Mouse (Mus musculus): ENCODE results near the gene Gm20388. TPM values are rescaled to one million over a fixed set of nuclear protein-coding genes. Genes with fewer than 3 reads are reported as not detected.
A peak's percentile ranks its signal among the peaks of the same experiment; 100 is the strongest.

Gene Gm20388
- polyA plus RNA-seq, 1 experiment from 2014 or later: 1.7 TPM

GRCm38 (mm10) chr8:121650389-121651307, 1740.0 kb downstream of the Gm20388 start:
- Histone ChIP-seq H3K27me3 (ENCODE audit: insufficient read depth, poor library complexity, severe bottlenecking) (peaks cover 6% of the 10 kb centered on the region; the same call in 1 of the 2 replicates), H3K4me3 (peak overlapping the region; percentile 89), H3K27ac (peak overlapping the region; percentile 86), H3K9me3 (no peaks in the 10 kb centered on the region), H3K4me1 (replicated peaks) (peaks cover 75% of the 10 kb centered on the region), H3K36me3 (peaks cover 18% of the 10 kb centered on the region)
- DNase-seq (ENCODE audit: low spot score): no peak
- WGBS: 75% methylated on average over 20 of the region's 20 CpGs

GRCm38 (mm10) chr8:121651308-121651873, 1740.8 kb downstream of the Gm20388 start:
- peak overlapping the region; percentile 89 for H3K4me3 ChIP-seq
- DNase-seq (ENCODE audit: low spot score): peak; percentile 15
- peaks cover 18% of the 10 kb centered on the region for H3K36me3 ChIP-seq
- peak overlapping the region; percentile 86 for H3K27ac ChIP-seq
- WGBS: 14% methylated on average over 47 of the region's 47 CpGs
- H3K4me1 ChIP-seq (replicated peaks): peaks cover 73% of the 10 kb centered on the region
- peaks cover 6% of the 10 kb centered on the region; the same call in 1 of the 2 replicates for H3K27me3 ChIP-seq (ENCODE audit: insufficient read depth, poor library complexity, severe bottlenecking)
- H3K9me3 ChIP-seq: no peaks in the 10 kb centered on the region

GRCm38 (mm10) chr8:121651874-121652361, 1741.3 kb downstream of the Gm20388 start:
- peak; percentile 70 for DNase-seq (ENCODE audit: low spot score)
- Histone ChIP-seq H3K27ac (peak overlapping the region; percentile 86), H3K27me3 (ENCODE audit: insufficient read depth, poor library complexity, severe bottlenecking) (peaks cover 6% of the 10 kb centered on the region; the same call in 1 of the 2 replicates), H3K36me3 (peaks cover 18% of the 10 kb centered on the region), H3K4me1 (replicated peaks) (peaks cover 72% of the 10 kb centered on the region), H3K9me3 (no peaks in the 10 kb centered on the region), H3K4me3 (peak overlapping the region; percentile 89)
- 3% methylated on average over 56 of the region's 56 CpGs for WGBS

- H3K27ac ChIP-seq: peak within 1 kb of the TSS; percentile 96
- peaks cover 13% of the 10 kb centered on the region for H3K36me3 ChIP-seq
- peak; percentile 99 for DNase-seq (ENCODE audit: low spot score)
- peaks cover 64% of the 10 kb centered on the region for H3K4me1 ChIP-seq (replicated peaks)
- WGBS: under 1% methylated on average over 67 of the region's 67 CpGs
- no peaks in the 10 kb centered on the region for H3K9me3 ChIP-seq
- peaks cover 6% of the 10 kb centered on the region; the same call in 1 of the 2 replicates for H3K27me3 ChIP-seq (ENCODE audit: insufficient read depth, poor library complexity, severe bottlenecking)
- peak within 1 kb of the TSS; percentile 89 for H3K4me3 ChIP-seq
Observed at GRCm38 (mm10) chr8:121652774-121653323, 1742.2 kb downstream of the Gm20388 start, which contains the start of gene Zcchc14. Gene Zcchc14, minus strand, starts transcription at chr8:121652901.

- Histone ChIP-seq H3K36me3 (peaks cover 13% of the 10 kb centered on the region), H3K27ac (peak overlapping the region; percentile 96), H3K27me3 (ENCODE audit: insufficient read depth, poor library complexity, severe bottlenecking) (peaks cover 6% of the 10 kb centered on the region; the same call in 1 of the 2 replicates), H3K4me1 (replicated peaks) (peaks cover 58% of the 10 kb centered on the region), H3K9me3 (no peaks in the 10 kb centered on the region), H3K4me3 (peak overlapping the region; percentile 79)
- WGBS: 2% methylated on average over 31 of the region's 31 CpGs
- no peak for DNase-seq (ENCODE audit: low spot score)
Observed at GRCm38 (mm10) chr8:121653340-121654019, 1742.8 kb downstream of the Gm20388 start.

- Histone ChIP-seq H3K27ac (peak overlapping the region; percentile 96), H3K4me1 (replicated peaks) (peaks cover 52% of the 10 kb centered on the region), H3K4me3 (peak overlapping the region; percentile 79), H3K9me3 (no peaks in the 10 kb centered on the region), H3K27me3 (ENCODE audit: insufficient read depth, poor library complexity, severe bottlenecking) (peaks cover 6% of the 10 kb centered on the region; the same call in 1 of the 2 replicates), H3K36me3 (peaks cover 13% of the 10 kb centered on the region)
- no peak for DNase-seq (ENCODE audit: low spot score)
- 77% methylated on average over 4 of the region's 4 CpGs for WGBS
Observed at GRCm38 (mm10) chr8:121654131-121654530, 1743.5 kb downstream of the Gm20388 start.

GRCm38 (mm10) chr8:121654966-121655494, 1744.4 kb downstream of the Gm20388 start:
- H3K4me1 ChIP-seq (replicated peaks): peaks cover 43% of the 10 kb centered on the region
- no peak overlapping the region for H3K4me3 ChIP-seq
- H3K9me3 ChIP-seq: no peaks in the 10 kb centered on the region
- no peak overlapping the region for H3K27ac ChIP-seq
- peaks cover 7% of the 10 kb centered on the region for H3K36me3 ChIP-seq
- peaks cover 6% of the 10 kb centered on the region; the same call in 1 of the 2 replicates for H3K27me3 ChIP-seq (ENCODE audit: insufficient read depth, poor library complexity, severe bottlenecking)
- 78% methylated on average over 14 of the region's 14 CpGs for WGBS
- no peak for DNase-seq (ENCODE audit: low spot score)

- H3K4me1 ChIP-seq (replicated peaks): peaks cover 19% of the 10 kb centered on the region
- H3K27me3 ChIP-seq (ENCODE audit: insufficient read depth, poor library complexity, severe bottlenecking): no peaks in the 10 kb centered on the region
- 81% methylated on average over 15 of the region's 15 CpGs for WGBS
- H3K36me3 ChIP-seq: no peaks in the 10 kb centered on the region
- H3K27ac ChIP-seq: no peak overlapping the region; the same call in 1 of the 2 replicates
- no peak overlapping the region for H3K4me3 ChIP-seq
- DNase-seq (ENCODE audit: low spot score): no peak
- H3K9me3 ChIP-seq: no peaks in the 10 kb centered on the region
Observed at GRCm38 (mm10) chr8:121660602-121661001, 1750.0 kb downstream of the Gm20388 start.

GRCm38 (mm10) chr8:121661631-121662357, 1751.2 kb downstream of the Gm20388 start:
- DNase-seq (ENCODE audit: low spot score): no peak
- H3K27me3 ChIP-seq (ENCODE audit: insufficient read depth, poor library complexity, severe bottlenecking): no peaks in the 10 kb centered on the region
- no peak overlapping the region for H3K27ac ChIP-seq
- no peak overlapping the region for H3K4me3 ChIP-seq
- no peaks in the 10 kb centered on the region for H3K36me3 ChIP-seq
- H3K9me3 ChIP-seq: no peaks in the 10 kb centered on the region
- WGBS: 89% methylated on average over 18 of the region's 18 CpGs
- peaks cover 24% of the 10 kb centered on the region for H3K4me1 ChIP-seq (replicated peaks)

GRCm38 (mm10) chr8:121663101-121663500, 1752.5 kb downstream of the Gm20388 start:
- Histone ChIP-seq H3K27ac (no peak overlapping the region), H3K4me3 (no peak overlapping the region), H3K36me3 (no peaks in the 10 kb centered on the region), H3K4me1 (replicated peaks) (peaks cover 25% of the 10 kb centered on the region), H3K27me3 (ENCODE audit: insufficient read depth, poor library complexity, severe bottlenecking) (peaks cover under 1% of the 10 kb centered on the region; the same call in 1 of the 2 replicates), H3K9me3 (no peaks in the 10 kb centered on the region)
- 94% methylated on average over 12 of the region's 12 CpGs for WGBS
- no peak for DNase-seq (ENCODE audit: low spot score)

GRCm38 (mm10) chr8:121665329-121665728, 1754.7 kb downstream of the Gm20388 start:
- Histone ChIP-seq H3K9me3 (no peaks in the 10 kb centered on the region), H3K4me3 (peak overlapping the region; percentile 39), H3K27me3 (ENCODE audit: insufficient read depth, poor library complexity, severe bottlenecking) (peaks cover 6% of the 10 kb centered on the region; the same call in 1 of the 2 replicates), H3K36me3 (no peaks in the 10 kb centered on the region), H3K4me1 (replicated peaks) (peaks cover 36% of the 10 kb centered on the region), H3K27ac (peak overlapping the region; percentile 91)
- peak; percentile 84 for DNase-seq (ENCODE audit: low spot score)
- 5% methylated on average over 16 of the region's 16 CpGs for WGBS

Measured in hindbrain, embryonic 10.5 days (tissue).